Comparison of ENCODE assay signal across 12 mouse cellular contexts in the genomic region with DNA sequence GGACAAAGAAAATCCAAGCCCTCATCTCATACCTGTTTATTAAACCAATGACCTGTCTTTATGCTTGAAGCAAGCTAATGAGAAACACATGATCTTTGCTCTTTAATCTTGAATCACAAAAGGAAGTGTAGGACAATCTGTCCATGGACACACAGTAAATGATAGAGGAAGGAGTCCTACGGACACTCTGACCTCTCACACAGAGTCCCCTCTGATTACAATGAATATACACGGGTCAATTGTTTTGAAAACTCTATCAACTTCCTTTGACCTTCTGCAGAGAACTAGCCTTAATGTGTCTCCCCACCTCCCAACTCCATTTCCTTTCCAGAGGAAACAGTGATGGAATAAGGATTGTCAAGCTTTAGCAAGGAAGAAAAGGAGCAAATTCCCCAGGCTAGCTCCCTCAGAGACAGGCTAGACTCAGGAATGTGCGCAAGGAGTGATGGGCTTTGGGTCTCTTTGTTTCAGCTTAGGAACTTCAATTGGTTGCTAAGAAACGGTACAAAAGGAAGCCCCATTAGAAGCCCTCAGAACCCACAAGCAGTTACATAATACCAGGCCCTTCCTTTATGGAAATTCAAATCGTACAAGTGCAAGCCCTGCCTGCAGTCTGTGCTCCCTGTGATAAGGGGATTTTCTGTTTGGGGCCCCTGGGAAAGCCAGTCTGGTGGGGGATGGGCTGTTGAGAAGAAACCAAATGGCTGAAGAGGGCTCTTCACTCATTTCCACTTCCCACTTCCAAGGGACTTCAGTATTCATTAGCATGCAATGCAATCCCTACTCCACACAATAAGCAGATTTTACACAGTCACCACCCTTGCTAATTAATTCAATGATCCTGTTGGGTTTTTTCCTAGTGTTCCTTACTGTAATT.
DNase-seq lines count a peak whose midpoint lies in the region; ATAC-seq and TF ChIP-seq lines count a peak whose summit lies in the region.
"Had no signal": no experiment of that assay in that cellular context is flagged by ENCODE, and none has a peak within 500 bp of the region (broad histone marks: within the 10 kb centered on the region; RNA-seq: fewer than 3 reads in every experiment).

No protein-coding gene starts in this region.

- H3K27ac ChIP-seq in lung, embryonic 16.5 days (ENCODE audit: low read length), result no peak overlapping the region
- peak overlapping the region; percentile 67 for H3K27ac ChIP-seq in forebrain, embryonic 13.5 days
- H3K27ac ChIP-seq in liver, embryonic 14.5 days, result no peak overlapping the region
- H3K27ac ChIP-seq: heart, embryonic 10.5 days; stomach, embryonic 15.5 days had no signal

- H3K27me3 ChIP-seq in lung, embryonic 16.5 days (ENCODE audit: control insufficient read depth, insufficient read depth, low read depth, low read length), result no peaks in the 10 kb centered on the region
- no peaks in the 10 kb centered on the region for H3K27me3 ChIP-seq in forebrain, embryonic 13.5 days
- H3K27me3 ChIP-seq in liver, embryonic 14.5 days (ENCODE audit: control insufficient read depth, insufficient read depth, low read length), result no peaks in the 10 kb centered on the region
- H3K27me3 ChIP-seq: stomach, embryonic 15.5 days had no signal

- no peak for DNase-seq in lung, postnatal 10 days
- DNase-seq in liver, embryonic 14.5 days (ENCODE audit: low read depth in 3 of 3, low spot score in 3 of 3), result peak in 1 of 3 experiments; percentile 2
- DNase-seq in retina, postnatal 1 day, result peak; percentile 79
- no peak for DNase-seq in thymus, postnatal 4 days
- no peak for DNase-seq in layer of hippocampus, postnatal 14 days (ENCODE audit: low spot score in 2 of 2)
- no peak for DNase-seq in cerebellum, postnatal 36 days
- DNase-seq: adrenal gland, postnatal 25 days; kidney, postnatal 14 days had no signal

- TF ChIP-seq CTCF in liver, embryonic 14.5 days (IDR thresholded peaks at IDR 0.05; ENCODE audit: low read depth), result no peak

- peak; percentile 49 for TF ChIP-seq EP300 in liver, embryonic 14.5 days (IDR thresholded peaks at IDR 0.05; ENCODE audit: low read depth)

- H3K4me2 ChIP-seq in lung, embryonic 16.5 days (ENCODE audit: low read depth, low read length), result no peak overlapping the region
- no peak overlapping the region for H3K4me2 ChIP-seq in forebrain, embryonic 13.5 days
- H3K4me2 ChIP-seq in liver, embryonic 14.5 days (ENCODE audit: low read depth), result no peak overlapping the region
- H3K4me2 ChIP-seq: stomach, embryonic 15.5 days had no signal

- 22% methylated on average over 5 of the region's 5 CpGs for WGBS in lung, embryonic 16.5 days
- WGBS in forebrain, embryonic 13.5 days, result 3% methylated on average over 5 of the region's 5 CpGs
- 10% methylated on average over 5 of the region's 5 CpGs for WGBS in liver, embryonic 14.5 days (ENCODE audit: insufficient replicate concordance)

- H3K4me3 ChIP-seq in lung, embryonic 16.5 days (ENCODE audit: low read length), result no peak overlapping the region
- no peak overlapping the region for H3K4me3 ChIP-seq in forebrain, embryonic 13.5 days
- H3K4me3 ChIP-seq in liver, embryonic 14.5 days (ENCODE audit: insufficient read depth in 1 of 2, low read depth in 2 of 2, low read length in 2 of 2), result no peak overlapping the region
- H3K4me3 ChIP-seq: heart, embryonic 10.5 days; stomach, embryonic 15.5 days had no signal

- H3K9ac ChIP-seq in lung, embryonic 16.5 days (ENCODE audit: low read length), result no peak overlapping the region
- no peak overlapping the region for H3K9ac ChIP-seq in forebrain, embryonic 13.5 days
- H3K9ac ChIP-seq in liver, embryonic 14.5 days (replicated peaks), result no peak overlapping the region
- H3K9ac ChIP-seq: stomach, embryonic 15.5 days had no signal

- ATAC-seq in lung, embryonic 16.5 days (ENCODE audit: low read depth), result peak; percentile 31; the same call in 1 of the 2 replicates
- ATAC-seq in forebrain, embryonic 13.5 days, result peak; percentile 95
- ATAC-seq in liver, embryonic 14.5 days (ENCODE audit: insufficient read depth), result no peak

- H3K4me1 ChIP-seq in lung, embryonic 16.5 days (replicated peaks; ENCODE audit: control insufficient read depth, insufficient read depth, low read length), result no peaks in the 10 kb centered on the region
- peaks cover 30% of the 10 kb centered on the region for H3K4me1 ChIP-seq in forebrain, embryonic 13.5 days
- H3K4me1 ChIP-seq in liver, embryonic 14.5 days (replicated peaks; ENCODE audit: control insufficient read depth in 2 of 2, insufficient read depth in 2 of 2, low read length in 1 of 2), result peaks cover 3 to 14% of the 10 kb centered on the region in 2 experiments
- H3K4me1 ChIP-seq: stomach, embryonic 15.5 days had no signal

- no peaks in the 10 kb centered on the region for H3K36me3 ChIP-seq in lung, embryonic 16.5 days (ENCODE audit: control insufficient read depth, insufficient read depth, low read length)
- H3K36me3 ChIP-seq in forebrain, embryonic 13.5 days (ENCODE audit: poor library complexity, severe bottlenecking), result no peaks in the 10 kb centered on the region
- H3K36me3 ChIP-seq in liver, embryonic 14.5 days (replicated peaks; ENCODE audit: control insufficient read depth, insufficient read depth, low read depth), result no peaks in the 10 kb centered on the region
- H3K36me3 ChIP-seq: heart, embryonic 10.5 days; stomach, embryonic 15.5 days had no signal

- no peaks in the 10 kb centered on the region for H3K9me3 ChIP-seq in lung, embryonic 16.5 days (ENCODE audit: control insufficient read depth, low read length)
- H3K9me3 ChIP-seq in forebrain, embryonic 13.5 days (replicated peaks), result no peaks in the 10 kb centered on the region
- no peaks in the 10 kb centered on the region for H3K9me3 ChIP-seq in liver, embryonic 14.5 days (ENCODE audit: control insufficient read depth, low read length)
- H3K9me3 ChIP-seq: heart, embryonic 10.5 days; stomach, embryonic 15.5 days had no signal
